Mouse (Mus musculus) lung, adult 2 months (tissue): ENCODE data around the gene Ppp1r13l. TPM values are rescaled to one million over a fixed set of nuclear protein-coding genes. Genes with fewer than 3 reads are reported as not detected.
A peak's percentile ranks its signal among the peaks of the same experiment; 100 is the strongest.

Experiments used
- DNase-seq: peaks from one replicate; pipeline ENCODE4 v3.0.0; 2022
- H3K4me1 ChIP-seq: fragments of 200-500 bp; 2 replicates; pipeline ENCODE4 v1.6.1; 2011; ENCODE audit warnings: low read length; ENCODE audit not compliant: control insufficient read depth, insufficient read depth
- H3K4me3 ChIP-seq: fragments of 200-500 bp; replicated peaks from 2 replicates; pipeline ENCODE3; 2011; ENCODE audit warnings: low read depth, mild to moderate bottlenecking, control low read depth, low read length; ENCODE audit errors: extremely low read depth
- CTCF ChIP-seq: fragments of 200-500 bp; IDR thresholded peaks from 2 replicates; pipeline ENCODE4 v1.5.1; 2011; ENCODE audit warnings: mild to moderate bottlenecking, low read length, control low read depth; ENCODE audit not compliant: insufficient read depth
- POLR2A ChIP-seq: fragments of 200-500 bp; IDR thresholded peaks from 2 replicates; pipeline ENCODE4 v1.6.1; 2011; ENCODE audit warnings: low read depth, mild to moderate bottlenecking, control low read depth, low read length, borderline replicate concordance; ENCODE audit errors: extremely low read depth
- WGBS: fragments of 180-500 bp; shearing (Covaris S2); methylation state at CpG from one replicate; pipeline ENCODE4 v1.1.7; 2018; 5-methylcytosine and 5-hydroxymethylcytosine counted together
- polyA plus RNA-seq: library from polyadenylated mRNA; depleted of rRNA; stranded (reverse); fragments of >200 nt; gene quantifications from 2 replicates; pipeline ENCODE4 v1.2.3, GENCODE M21; 2012

Ppp1r13l gene
- polyA plus RNA-seq, 1 experiment: 17.8 TPM

GRCm38 (mm10) chr7:19320637-19321036 lies 38.9 kb upstream of the Ppp1r13l start:
- WGBS: 36% methylated on average over 7 of the region's 7 CpGs

GRCm38 (mm10) chr7:19321464-19321863 lies 38.1 kb upstream of the Ppp1r13l start:
- peaks cover 14% of the 10 kb centered on the region for H3K4me1 ChIP-seq
- DNase-seq: no peak
- H3K4me3 ChIP-seq: no peak overlapping the region
- 28% methylated on average over 5 of the region's 5 CpGs for WGBS
- TF ChIP-seq CTCF (no peak), POLR2A (no peak)

More at GRCm38 (mm10) chr7:19320637-19321036, 38.9 kb upstream of the Ppp1r13l start:
- Histone ChIP-seq H3K4me3 (no peak overlapping the region), H3K4me1 (peaks cover 12% of the 10 kb centered on the region)
- TF ChIP-seq CTCF: no peak
- no peak for TF ChIP-seq POLR2A
- DNase-seq: no peak

- WGBS: 43% methylated on average over 9 of the region's 9 CpGs
- peaks cover 12% of the 10 kb centered on the region for H3K4me1 ChIP-seq
- DNase-seq: no peak
- no peak overlapping the region for H3K4me3 ChIP-seq
- TF ChIP-seq CTCF: no peak
These were observed 37.1 kb upstream of the Ppp1r13l start for GRCm38 (mm10) chr7:19322489-19322888.

GRCm38 (mm10) chr7:19324221-19324620 lies 35.3 kb upstream of the Ppp1r13l start:
- 81% methylated on average over 11 of the region's 11 CpGs for WGBS

GRCm38 (mm10) chr7:19325262-19326199 lies 34.0 kb upstream of the Ppp1r13l start:
- DNase-seq: no peak
- H3K4me1 ChIP-seq: peaks cover 6% of the 10 kb centered on the region
- WGBS: 67% methylated on average over 21 of the region's 21 CpGs
- no peak overlapping the region for H3K4me3 ChIP-seq
- TF ChIP-seq POLR2A (no peak), CTCF (no peak)

More at GRCm38 (mm10) chr7:19324221-19324620, 35.3 kb upstream of the Ppp1r13l start:
- no peak for DNase-seq
- TF ChIP-seq CTCF (no peak), POLR2A (no peak)
- peaks cover 11% of the 10 kb centered on the region for H3K4me1 ChIP-seq
- no peak overlapping the region for H3K4me3 ChIP-seq

- peak; percentile 92 for DNase-seq
- TF ChIP-seq POLR2A (0 out of 2 replicates have a peak, but pooled peaks have one; percentile 27), CTCF (no peak)
- WGBS: under 1% methylated on average over 20 of the region's 20 CpGs
- peaks cover 6% of the 10 kb centered on the region for H3K4me1 ChIP-seq
- no peak overlapping the region for H3K4me3 ChIP-seq
These were observed 33.2 kb upstream of the Ppp1r13l start for GRCm38 (mm10) chr7:19326359-19326758.

GRCm38 (mm10) chr7:19327128-19327527 lies 32.4 kb upstream of the Ppp1r13l start:
- peak; percentile 87 for DNase-seq
- 1% methylated on average over 22 of the region's 22 CpGs for WGBS
- peaks cover 6% of the 10 kb centered on the region for H3K4me1 ChIP-seq
- TF ChIP-seq POLR2A (peak; percentile 82; the same call in 1 of the 2 replicates), CTCF (no peak)
- H3K4me3 ChIP-seq: peak overlapping the region; percentile 33

- TF ChIP-seq POLR2A: no peak
- no peak for TF ChIP-seq CTCF
- H3K4me3 ChIP-seq: no peak overlapping the region
- 69% methylated on average over 5 of the region's 5 CpGs for WGBS
These were observed 31.8 kb upstream of the Ppp1r13l start for GRCm38 (mm10) chr7:19327782-19328181.

GRCm38 (mm10) chr7:19328425-19328824 lies 31.1 kb upstream of the Ppp1r13l start:
- TF ChIP-seq CTCF: no peak
- H3K4me3 ChIP-seq: no peak overlapping the region
- peaks cover 11% of the 10 kb centered on the region for H3K4me1 ChIP-seq
- DNase-seq: no peak

More at GRCm38 (mm10) chr7:19327782-19328181, 31.8 kb upstream of the Ppp1r13l start:
- no peak for DNase-seq
- H3K4me1 ChIP-seq: peaks cover 9% of the 10 kb centered on the region

GRCm38 (mm10) chr7:19331910-19332309 lies 27.6 kb upstream of the Ppp1r13l start:
- 66% methylated on average over 2 of the region's 2 CpGs for WGBS
- no peak for DNase-seq

More at GRCm38 (mm10) chr7:19331910-19332309, 27.6 kb upstream of the Ppp1r13l start:
- peaks cover 8% of the 10 kb centered on the region for H3K4me1 ChIP-seq
- TF ChIP-seq CTCF: no peak
- no peak for TF ChIP-seq POLR2A
- no peak overlapping the region for H3K4me3 ChIP-seq
